Mouse (Mus musculus) hindbrain, embryonic 16.5 days (tissue): ENCODE measurements around the gene Olfr906. TPM values are rescaled to one million over a fixed set of nuclear protein-coding genes. Genes with fewer than 3 reads are reported as not detected.

Source experiments
- ATAC-seq: fragments of 200-750 bp; cut with Nextera tagmentation; 2 replicates; pipeline ENCODE4 v1.8.0; 2017; ENCODE audit warnings: moderate TSS enrichment, moderate library complexity
- H3K27ac ChIP-seq: fragments of 300-500 bp; sonication (generic); 2 replicates; pipeline ENCODE4 v1.5.1; 2014; ENCODE audit warnings: low read depth, mild to moderate bottlenecking, control low read depth, low read length, moderate library complexity
- H3K27me3 ChIP-seq: fragments of 300-500 bp; sonication (generic); replicated peaks from 2 replicates; pipeline ENCODE4 v1.6.1; 2014; ENCODE audit warnings: low read length; ENCODE audit not compliant: control insufficient read depth, insufficient read depth
- H3K36me3 ChIP-seq: fragments of 300-500 bp; sonication (generic); 2 replicates; pipeline ENCODE4 v1.6.1; 2014; ENCODE audit warnings: mild to moderate bottlenecking, low read length, moderate library complexity, mixed read lengths; ENCODE audit not compliant: control insufficient read depth, insufficient read depth
- H3K4me1 ChIP-seq: fragments of 300-500 bp; sonication (generic); 2 replicates; pipeline ENCODE4 v1.6.1; 2014; ENCODE audit warnings: low read depth, low read length; ENCODE audit not compliant: control insufficient read depth, insufficient read depth
- H3K4me2 ChIP-seq: fragments of 300-500 bp; sonication (generic); 2 replicates; pipeline ENCODE4 v1.6.1; 2014; ENCODE audit warnings: mild to moderate bottlenecking, low read length, control low read depth, moderate library complexity
- H3K4me3 ChIP-seq: fragments of 300-500 bp; sonication (generic); 2 replicates; pipeline ENCODE4 v1.5.1; 2014; ENCODE audit warnings: mild to moderate bottlenecking, low read length, control low read depth, moderate library complexity
- H3K9ac ChIP-seq: fragments of 300-500 bp; sonication (generic); 2 replicates; pipeline ENCODE4 v1.6.1; 2014; ENCODE audit warnings: low read depth, mild to moderate bottlenecking, control low read depth, low read length, moderate library complexity
- H3K9me3 ChIP-seq: fragments of 300-500 bp; sonication (generic); 2 replicates; pipeline ENCODE4 v1.6.1; 2014; ENCODE audit warnings: mild to moderate bottlenecking, low read length, moderate library complexity; ENCODE audit not compliant: control insufficient read depth
- WGBS: fragments of 180-500 bp; shearing (Covaris S2); extraction: QIAGEN DNeasy Blood & Tissue Kit; methylation state at CpG from one replicate; pipeline ENCODE4 v1.1.7; 2014; 5-methylcytosine and 5-hydroxymethylcytosine counted together
- polyA plus RNA-seq: library from polyadenylated mRNA; unstranded; fragments of >200 nt; fragmentation: Nextera tagmentation; extraction: Ambion mirVana; gene quantifications from 2 replicates; pipeline ENCODE4 v1.2.1, GENCODE M21; 2015

Gene Olfr906
- polyA plus RNA-seq, result not detected in 2 replicates

GRCm38 (mm10) chr9:38486785-38487184 is at the start of gene Olfr906:
Gene Olfr906, plus strand, starts transcription at chr9:38487085.
- Histone ChIP-seq H3K27ac (no peak within 1 kb of the TSS), H3K36me3 (no peaks in the 10 kb centered on the region), H3K4me3 (no peak within 1 kb of the TSS), H3K4me2 (no peak within 1 kb of the TSS), H3K27me3 (no peaks in the 10 kb centered on the region), H3K9ac (no peak within 1 kb of the TSS), H3K9me3 (no peaks in the 10 kb centered on the region), H3K4me1 (no peaks in the 10 kb centered on the region)
- no peak for ATAC-seq
- 94% methylated on average over 3 of the region's 3 CpGs for WGBS

- Histone ChIP-seq H3K27me3 (no peaks in the 10 kb centered on the region), H3K4me3 (no peak within 1 kb of the TSS), H3K4me2 (no peak within 1 kb of the TSS), H3K4me1 (no peaks in the 10 kb centered on the region), H3K27ac (no peak within 1 kb of the TSS), H3K9me3 (no peaks in the 10 kb centered on the region), H3K9ac (no peak within 1 kb of the TSS), H3K36me3 (no peaks in the 10 kb centered on the region)
- no peak for ATAC-seq
- 93% methylated on average over 5 of the region's 5 CpGs for WGBS
Measured at GRCm38 (mm10) chr9:38447352-38447751, 39.5 kb upstream of the Olfr906 start, which contains the start of gene Olfr902. Gene Olfr902, plus strand, starts transcription at chr9:38447652.

GRCm38 (mm10) chr9:38462844-38463243 is 24.0 kb upstream of the Olfr906 start, which contains the start of gene Olfr904:
Gene Olfr904, plus strand, starts transcription at chr9:38463144.
- no peak for ATAC-seq
- H3K9ac ChIP-seq, result no peak within 1 kb of the TSS
- no peak within 1 kb of the TSS for H3K4me3 ChIP-seq
- H3K27me3 ChIP-seq, result no peaks in the 10 kb centered on the region
- H3K4me2 ChIP-seq, result no peak within 1 kb of the TSS
- H3K27ac ChIP-seq, result no peak within 1 kb of the TSS
- no peaks in the 10 kb centered on the region for H3K36me3 ChIP-seq
- H3K4me1 ChIP-seq, result no peaks in the 10 kb centered on the region
- no peaks in the 10 kb centered on the region for H3K9me3 ChIP-seq

- Histone ChIP-seq H3K9me3 (no peaks in the 10 kb centered on the region), H3K36me3 (no peaks in the 10 kb centered on the region), H3K9ac (no peak within 1 kb of the TSS), H3K4me1 (no peaks in the 10 kb centered on the region), H3K4me2 (no peak within 1 kb of the TSS), H3K27me3 (no peaks in the 10 kb centered on the region), H3K4me3 (no peak within 1 kb of the TSS), H3K27ac (no peak within 1 kb of the TSS)
- ATAC-seq, result no peak
Measured at GRCm38 (mm10) chr9:38470807-38471206, 16.1 kb upstream of the Olfr906 start, which contains the start of gene Olfr905. Gene Olfr905, plus strand, starts transcription at chr9:38471107.

GRCm38 (mm10) chr9:38495501-38495900 is 8.6 kb downstream of the Olfr906 start, which contains the start of gene Olfr907:
Gene Olfr907, plus strand, starts transcription at chr9:38495801.
- ATAC-seq, result no peak

GRCm38 (mm10) chr9:38512353-38512752 is 25.5 kb downstream of the Olfr906 start:
- H3K9me3 ChIP-seq, result no peaks in the 10 kb centered on the region
- no peak overlapping the region for H3K4me3 ChIP-seq
- H3K36me3 ChIP-seq, result no peaks in the 10 kb centered on the region
- H3K27ac ChIP-seq, result no peak overlapping the region
- ATAC-seq, result no peak
- no peak overlapping the region for H3K4me2 ChIP-seq
- WGBS, result 78% methylated on average over 2 of the region's 2 CpGs
- no peak overlapping the region for H3K9ac ChIP-seq
- H3K27me3 ChIP-seq, result no peaks in the 10 kb centered on the region
- H3K4me1 ChIP-seq, result no peaks in the 10 kb centered on the region

More at GRCm38 (mm10) chr9:38495501-38495900, 8.6 kb downstream of the Olfr906 start, which contains the start of gene Olfr907:
- Histone ChIP-seq H3K4me2 (no peak within 1 kb of the TSS), H3K36me3 (no peaks in the 10 kb centered on the region), H3K9ac (no peak within 1 kb of the TSS), H3K4me1 (no peaks in the 10 kb centered on the region), H3K4me3 (no peak within 1 kb of the TSS), H3K9me3 (no peaks in the 10 kb centered on the region), H3K27me3 (no peaks in the 10 kb centered on the region), H3K27ac (no peak within 1 kb of the TSS)
- WGBS, result 82% methylated on average over 2 of the region's 2 CpGs

- Histone ChIP-seq H3K9me3 (no peaks in the 10 kb centered on the region), H3K4me1 (no peaks in the 10 kb centered on the region), H3K27me3 (no peaks in the 10 kb centered on the region), H3K36me3 (no peaks in the 10 kb centered on the region), H3K4me3 (no peak within 1 kb of the TSS), H3K9ac (no peak within 1 kb of the TSS), H3K4me2 (no peak within 1 kb of the TSS), H3K27ac (no peak within 1 kb of the TSS)
- WGBS, result 71% methylated on average over 1 of the region's 1 CpGs
- ATAC-seq, result no peak
Measured at GRCm38 (mm10) chr9:38521280-38521679, 34.4 kb downstream of the Olfr906 start, which contains the start of gene Olfr911-ps1. Gene Olfr911-ps1, plus strand, starts transcription at chr9:38521580.

- no peak within 1 kb of the TSS for H3K9ac ChIP-seq
- no peaks in the 10 kb centered on the region for H3K4me1 ChIP-seq
- H3K9me3 ChIP-seq, result no peaks in the 10 kb centered on the region
- no peak for ATAC-seq
- no peaks in the 10 kb centered on the region for H3K27me3 ChIP-seq
- H3K4me2 ChIP-seq, result no peak within 1 kb of the TSS
- no peaks in the 10 kb centered on the region for H3K36me3 ChIP-seq
- 94% methylated on average over 2 of the region's 2 CpGs for WGBS
- H3K4me3 ChIP-seq, result no peak within 1 kb of the TSS
- H3K27ac ChIP-seq, result no peak within 1 kb of the TSS
Measured at GRCm38 (mm10) chr9:38537549-38537948, 50.7 kb downstream of the Olfr906 start, which contains the start of gene Olfr910. Gene Olfr910, plus strand, starts transcription at chr9:38537849.
